29 mouse cellular contexts compared by ENCODE assay signal in the genomic region with DNA sequence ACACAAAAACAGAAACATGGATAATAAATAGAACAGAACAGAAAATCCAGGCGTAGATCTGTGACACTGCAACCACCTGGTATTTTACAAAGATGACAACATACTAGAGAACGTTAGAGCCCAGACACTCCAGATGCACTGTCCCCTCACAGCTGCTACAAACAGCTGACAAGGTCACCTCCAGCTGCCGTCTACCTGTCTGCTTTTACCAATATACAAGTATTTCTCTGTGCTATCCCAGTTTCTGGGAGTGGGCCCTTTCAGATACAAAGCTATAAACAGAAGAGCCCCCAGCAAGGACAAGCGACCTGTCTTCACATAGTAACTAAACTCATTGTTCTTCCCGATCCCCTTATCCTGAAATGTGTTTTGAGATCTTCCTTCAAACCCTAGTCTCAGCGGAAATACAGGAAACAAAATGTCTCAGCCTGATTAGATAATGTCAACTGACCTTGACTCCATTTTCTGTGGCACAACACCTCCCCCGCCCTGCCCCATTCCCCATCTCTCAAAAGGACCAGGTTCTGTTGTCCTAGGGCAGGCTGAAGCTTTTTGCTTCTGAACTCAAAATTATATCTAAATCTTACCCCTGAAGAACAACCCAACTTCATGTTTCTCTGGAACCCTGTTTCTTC. TPM values are rescaled to one million over a fixed set of nuclear protein-coding genes. Genes with fewer than 3 reads are reported as not detected.
DNase-seq lines count a peak whose midpoint lies in the region; ATAC-seq and TF ChIP-seq lines count a peak whose summit lies in the region.
"Had no signal": no experiment of that assay in that cellular context is flagged by ENCODE, and none has a peak within 500 bp of the region (broad histone marks: within the 10 kb centered on the region; RNA-seq: fewer than 3 reads in every experiment).

No protein-coding gene starts in this region.

- H3K4me1 ChIP-seq in liver, embryonic 13.5 days (replicated peaks): peaks cover 10% of the 10 kb centered on the region
- H3K4me1 ChIP-seq: forebrain, embryonic 12.5 days; hindbrain, embryonic 12.5 days; midbrain, embryonic 10.5 days; neural tube, embryonic 12.5 days had no signal

- no peak overlapping the region for H3K4me2 ChIP-seq in liver, embryonic 13.5 days
- H3K4me2 ChIP-seq: forebrain, embryonic 12.5 days; hindbrain, embryonic 12.5 days; intestine, embryonic 15.5 days; neural tube, embryonic 12.5 days had no signal

- H3K9me3 ChIP-seq in liver, embryonic 13.5 days (replicated peaks): no peaks in the 10 kb centered on the region
- H3K9me3 ChIP-seq: midbrain, embryonic 10.5 days; neural tube, embryonic 12.5 days had no signal

- no peak for ATAC-seq in liver, embryonic 13.5 days (ENCODE audit: low read depth)
- ATAC-seq: activated CD4-positive, CD25-positive, alpha-beta regulatory T cell, adult 4 months; forebrain, postnatal 0 days; hindbrain, postnatal 0 days; intestine, embryonic 15.5 days had no signal

- 10% methylated on average over 7 of the region's 7 CpGs for WGBS in liver, embryonic 13.5 days (ENCODE audit: insufficient replicate concordance)

- H3K4me3 ChIP-seq in layer of hippocampus, adult 2 months: no peak overlapping the region
- H3K4me3 ChIP-seq in liver, embryonic 13.5 days (replicated peaks): no peak overlapping the region
- H3K4me3 ChIP-seq: forebrain, embryonic 12.5 days; hindbrain, embryonic 12.5 days; intestine, embryonic 15.5 days; midbrain, embryonic 10.5 days; myocyte; neural tube, embryonic 12.5 days had no signal

- H3K9ac ChIP-seq in liver, embryonic 13.5 days: no peak overlapping the region
- H3K9ac ChIP-seq: forebrain, embryonic 12.5 days; forebrain, postnatal 0 days; hindbrain, embryonic 12.5 days; intestine, embryonic 15.5 days; neural tube, embryonic 12.5 days had no signal

- DNase-seq in heart, adult 11 months: peak; percentile 77
- no peak for DNase-seq in heart, adult 9 months (ENCODE audit: low spot score in 2 of 2)
- DNase-seq in layer of hippocampus, adult 2 months (ENCODE audit: low spot score in 2 of 2): no peak
- no peak for DNase-seq in layer of hippocampus, postnatal 25 days (ENCODE audit: extremely low spot score in 1 of 2, low spot score in 1 of 2)
- peak; percentile 79 for DNase-seq in 416B (ENCODE audit: low read depth)
- DNase-seq in liver, embryonic 13.5 days: no peak
- DNase-seq in adrenal gland, adult 2 months: no peak
- DNase-seq: adrenal gland, adult 8-10 months; cerebellum, postnatal 14 days; forebrain, postnatal 0 days; gastrocnemius, postnatal 14 days; heart, adult 18-20 months; kidney, adult 8-10 months; kidney, postnatal 4 days; lung, adult 2 months; lung, postnatal 10 days; right cerebral cortex, adult 18-20 months; spleen, adult 18-20 months; thymus, postnatal 14 days had no signal

- TF ChIP-seq CTCF in layer of hippocampus, adult 2 months (conservative IDR thresholded peaks at IDR 0.05): no peak

- H3K36me3 ChIP-seq in liver, embryonic 13.5 days: peaks cover 25% of the 10 kb centered on the region

- peak overlapping the region; percentile 39; the same call in 1 of the 2 replicates for H3K27ac ChIP-seq in layer of hippocampus, adult 2 months
- 0 out of 2 replicates have a peak overlapping the region, but pooled peaks have one; percentile 0 for H3K27ac ChIP-seq in liver, embryonic 13.5 days
- H3K27ac ChIP-seq: hindbrain, embryonic 12.5 days; hindbrain, postnatal 0 days; intestine, embryonic 15.5 days; kidney, postnatal 0 days; macrophage; midbrain, embryonic 10.5 days; neural tube, embryonic 12.5 days had no signal

- no peaks in the 10 kb centered on the region for H3K27me3 ChIP-seq in liver, embryonic 13.5 days
- H3K27me3 ChIP-seq: forebrain, embryonic 12.5 days; hindbrain, embryonic 12.5 days; intestine, embryonic 15.5 days; neural tube, embryonic 12.5 days had no signal

RNA-seq across cellular contexts. Expression of a gene that starts 16.0 kb away (rescaled TPM):
- total RNA-seq in layer of hippocampus, adult 2 months (2021): 100 to 1,000 TPM; 139 to 149 TPM
- 100 to 1,000 TPM; 138 to 145 TPM for total RNA-seq in layer of hippocampus, postnatal 25 days (2021)
- 285 and 331 TPM in 2 replicates for polyA plus RNA-seq in liver, embryonic 13.5 days (2015; fragmentation: Nextera tagmentation; extraction: Ambion mirVana)
- 10 to 100 TPM; 58.8 to 97.3 TPM for total RNA-seq in adrenal gland, adult 2 months (2021)
- 5.3 and 5.9 TPM in 2 replicates for polyA plus RNA-seq in adrenal gland, adult 2 months (2012; rRNA removed)

RNA-seq across cellular contexts. Expression of a gene that starts 16.5 kb away (rescaled TPM):
- total RNA-seq in layer of hippocampus, adult 2 months (2021): 100 to 1,000 TPM; 499 to 537 TPM
- total RNA-seq in layer of hippocampus, postnatal 25 days (2021): 100 to 1,000 TPM; 444 to 529 TPM
- polyA plus RNA-seq in liver, embryonic 13.5 days (2015; fragmentation: Nextera tagmentation; extraction: Ambion mirVana): 966 and 1,238 TPM in 2 replicates
- 100 to 1,000 TPM; 435 to 575 TPM for total RNA-seq in adrenal gland, adult 2 months (2021)
- 35.2 and 41.0 TPM in 2 replicates for polyA plus RNA-seq in adrenal gland, adult 2 months (2012; rRNA removed)

RNA-seq across cellular contexts. Expression of a gene that starts 37.5 kb away (rescaled TPM):
- total RNA-seq in layer of hippocampus, adult 2 months (2021): 100 to 1,000 TPM in 1 of 2 experiments, 10 to 100 TPM in 1; 98.0 to 103 TPM
- 100 to 1,000 TPM in 1 of 2 experiments, 10 to 100 TPM in 1; 99.1 to 114 TPM for total RNA-seq in layer of hippocampus, postnatal 25 days (2021)
- polyA plus RNA-seq in liver, embryonic 13.5 days (2015; fragmentation: Nextera tagmentation; extraction: Ambion mirVana): 5.0 and 6.7 TPM in 2 replicates
- 10 to 100 TPM; 36.2 to 69.2 TPM for total RNA-seq in adrenal gland, adult 2 months (2021)
- 0.81 and 0.95 TPM in 2 replicates for polyA plus RNA-seq in adrenal gland, adult 2 months (2012; rRNA removed)

RNA-seq across cellular contexts. Expression of a gene that starts 53.7 kb away (rescaled TPM):
- total RNA-seq in layer of hippocampus, adult 2 months (2021): 1 to 10 TPM; 2.8 to 3.0 TPM
- total RNA-seq in layer of hippocampus, postnatal 25 days (2021): 1 to 10 TPM; 2.9 to 4.4 TPM
- polyA plus RNA-seq in liver, embryonic 13.5 days (2015; fragmentation: Nextera tagmentation; extraction: Ambion mirVana): 0.13 and 0.22 TPM in 2 replicates
- total RNA-seq in adrenal gland, adult 2 months (2021): under 1 TPM in 1 of 2 experiments, not detected in 1; 0.76 TPM
- polyA plus RNA-seq in adrenal gland, adult 2 months (2012; rRNA removed): 0.18 and 0.84 TPM in 2 replicates
- total RNA-seq: adrenal gland, adult 8-10 months had no signal
- polyA plus RNA-seq: macrophage had no signal

Comparison
In these comparisons a context has a peak if more than half of its experiments do, and no peak if none do; other contexts are left out.
1. DNase-seq: peak in heart, adult 11 months (single experiment) and 416B (single experiment); none in heart, adult 9 months (0 of 2), layer of hippocampus, adult 2 months (0 of 2), layer of hippocampus, postnatal 25 days (0 of 2), liver, embryonic 13.5 days (single experiment) and adrenal gland, adult 2 months (single experiment).